Mouse (Mus musculus): Measurements from ENCODE around the gene Nrp2. TPM values are rescaled to one million over a fixed set of nuclear protein-coding genes. Genes with fewer than 3 reads are reported as not detected.

The Nrp2 gene
- polyA plus RNA-seq, 1 experiment: 17.1 TPM

GRCm38 (mm10) chr1:62784084-62784392 lies 81.0 kb downstream of the Nrp2 start:
- 87% methylated on average over 5 of the region's 5 CpGs for WGBS
- no peaks in the 10 kb centered on the region for H3K27me3 ChIP-seq (replicated peaks; ENCODE audit: control insufficient read depth, insufficient read depth, low read length)
- H3K4me1 ChIP-seq (ENCODE audit: control insufficient read depth, insufficient read depth, low read length): no peaks in the 10 kb centered on the region
- DNase-seq: no peak
- TF ChIP-seq CTCF (conservative IDR thresholded peaks at IDR 0.05; ENCODE audit: insufficient read depth, insufficient read length, low read depth, low read length) (no peak), POLR2A (IDR thresholded peaks at IDR 0.05; ENCODE audit: low read depth, low read length) (no peak)
- H3K4me3 ChIP-seq (ENCODE audit: insufficient read depth, low read depth, low read length): no peak overlapping the region
- H3K27ac ChIP-seq (ENCODE audit: insufficient read depth, low read depth, low read length): no peak overlapping the region
- H3K36me3 ChIP-seq (ENCODE audit: control insufficient read depth, insufficient read depth, low read length): no peaks in the 10 kb centered on the region

- no peaks in the 10 kb centered on the region for H3K27me3 ChIP-seq (replicated peaks; ENCODE audit: control insufficient read depth, insufficient read depth, low read length)
- WGBS: 23% methylated on average over 5 of the region's 5 CpGs
- TF ChIP-seq CTCF (conservative IDR thresholded peaks at IDR 0.05; ENCODE audit: insufficient read depth, insufficient read length, low read depth, low read length): peak; percentile 70
- no peak for TF ChIP-seq POLR2A (IDR thresholded peaks at IDR 0.05; ENCODE audit: low read depth, low read length)
- no peaks in the 10 kb centered on the region for H3K4me1 ChIP-seq (ENCODE audit: control insufficient read depth, insufficient read depth, low read length)
- H3K36me3 ChIP-seq (ENCODE audit: control insufficient read depth, insufficient read depth, low read length): no peaks in the 10 kb centered on the region
- no peak overlapping the region for H3K27ac ChIP-seq (ENCODE audit: insufficient read depth, low read depth, low read length)
- peak; percentile 65 for DNase-seq
- no peak overlapping the region for H3K4me3 ChIP-seq (ENCODE audit: insufficient read depth, low read depth, low read length)
Measured at GRCm38 (mm10) chr1:62786255-62786654, 83.2 kb downstream of the Nrp2 start.

- Histone ChIP-seq H3K4me1 (ENCODE audit: control insufficient read depth, insufficient read depth, low read length) (no peaks in the 10 kb centered on the region), H3K4me3 (ENCODE audit: insufficient read depth, low read depth, low read length) (no peak overlapping the region), H3K36me3 (ENCODE audit: control insufficient read depth, insufficient read depth, low read length) (no peaks in the 10 kb centered on the region), H3K27ac (ENCODE audit: insufficient read depth, low read depth, low read length) (no peak overlapping the region), H3K27me3 (replicated peaks; ENCODE audit: control insufficient read depth, insufficient read depth, low read length) (no peaks in the 10 kb centered on the region)
- DNase-seq: no peak
- no peak for TF ChIP-seq CTCF (conservative IDR thresholded peaks at IDR 0.05; ENCODE audit: insufficient read depth, insufficient read length, low read depth, low read length)
- no peak for TF ChIP-seq POLR2A (IDR thresholded peaks at IDR 0.05; ENCODE audit: low read depth, low read length)
- WGBS: 89% methylated on average over 10 of the region's 10 CpGs
Measured at GRCm38 (mm10) chr1:62787546-62787945, 84.5 kb downstream of the Nrp2 start.

DNA sequence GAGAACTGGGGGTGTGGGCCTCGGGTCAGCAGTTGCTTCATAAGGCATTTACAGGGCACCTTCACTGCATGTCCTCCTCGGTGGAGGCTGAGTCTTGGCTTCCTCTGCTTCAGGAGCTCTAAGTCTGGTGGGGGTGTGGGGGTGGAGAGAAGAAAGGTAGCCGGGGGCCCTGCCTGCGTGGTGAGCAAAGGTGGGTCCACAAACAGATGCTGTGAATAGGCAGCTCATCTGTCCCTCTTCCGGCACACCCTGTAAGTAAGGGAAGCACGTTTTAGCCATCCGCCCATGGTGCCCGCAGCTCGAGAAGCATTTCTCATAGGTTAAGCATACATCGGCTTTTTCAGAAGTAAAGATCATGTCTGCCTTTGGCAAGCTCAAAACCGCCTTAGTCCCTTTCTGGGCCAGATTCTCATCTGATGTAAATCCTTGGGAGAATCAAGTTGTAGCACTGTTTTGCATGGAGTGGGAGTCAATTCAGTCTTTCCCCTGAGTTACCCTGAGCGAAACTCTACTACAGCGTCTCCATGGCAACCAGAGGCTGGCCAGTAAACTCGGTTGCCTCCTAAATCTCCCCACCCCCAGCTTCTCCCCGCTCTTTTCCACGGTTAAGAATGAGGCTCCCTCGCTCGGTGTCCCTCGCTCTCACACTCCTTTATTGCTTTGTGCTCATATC lies 91.3 kb downstream of the Nrp2 start:
- 42% methylated on average over 19 of the region's 19 CpGs for WGBS
- H3K4me3 ChIP-seq (ENCODE audit: insufficient read depth, low read depth, low read length): no peak overlapping the region
- peak; percentile 18 for DNase-seq

GRCm38 (mm10) chr1:62794896-62795255 lies 91.8 kb downstream of the Nrp2 start:
- H3K27ac ChIP-seq (ENCODE audit: insufficient read depth, low read depth, low read length): no peak overlapping the region
- no peak overlapping the region for H3K4me3 ChIP-seq (ENCODE audit: insufficient read depth, low read depth, low read length)
- no peak for DNase-seq
- 65% methylated on average over 2 of the region's 2 CpGs for WGBS
- no peaks in the 10 kb centered on the region for H3K4me1 ChIP-seq (ENCODE audit: control insufficient read depth, insufficient read depth, low read length)
- no peaks in the 10 kb centered on the region for H3K36me3 ChIP-seq (ENCODE audit: control insufficient read depth, insufficient read depth, low read length)
- no peaks in the 10 kb centered on the region for H3K27me3 ChIP-seq (replicated peaks; ENCODE audit: control insufficient read depth, insufficient read depth, low read length)
- no peak for TF ChIP-seq POLR2A (IDR thresholded peaks at IDR 0.05; ENCODE audit: low read depth, low read length)
- TF ChIP-seq CTCF (conservative IDR thresholded peaks at IDR 0.05; ENCODE audit: insufficient read depth, insufficient read length, low read depth, low read length): no peak

More for the DNA sequence above, 91.3 kb downstream of the Nrp2 start:
- Histone ChIP-seq H3K36me3 (ENCODE audit: control insufficient read depth, insufficient read depth, low read length) (no peaks in the 10 kb centered on the region), H3K27me3 (replicated peaks; ENCODE audit: control insufficient read depth, insufficient read depth, low read length) (no peaks in the 10 kb centered on the region), H3K27ac (ENCODE audit: insufficient read depth, low read depth, low read length) (no peak overlapping the region), H3K4me1 (ENCODE audit: control insufficient read depth, insufficient read depth, low read length) (no peaks in the 10 kb centered on the region)
- TF ChIP-seq POLR2A (IDR thresholded peaks at IDR 0.05; ENCODE audit: low read depth, low read length): no peak
- no peak for TF ChIP-seq CTCF (conservative IDR thresholded peaks at IDR 0.05; ENCODE audit: insufficient read depth, insufficient read length, low read depth, low read length)

DNA sequence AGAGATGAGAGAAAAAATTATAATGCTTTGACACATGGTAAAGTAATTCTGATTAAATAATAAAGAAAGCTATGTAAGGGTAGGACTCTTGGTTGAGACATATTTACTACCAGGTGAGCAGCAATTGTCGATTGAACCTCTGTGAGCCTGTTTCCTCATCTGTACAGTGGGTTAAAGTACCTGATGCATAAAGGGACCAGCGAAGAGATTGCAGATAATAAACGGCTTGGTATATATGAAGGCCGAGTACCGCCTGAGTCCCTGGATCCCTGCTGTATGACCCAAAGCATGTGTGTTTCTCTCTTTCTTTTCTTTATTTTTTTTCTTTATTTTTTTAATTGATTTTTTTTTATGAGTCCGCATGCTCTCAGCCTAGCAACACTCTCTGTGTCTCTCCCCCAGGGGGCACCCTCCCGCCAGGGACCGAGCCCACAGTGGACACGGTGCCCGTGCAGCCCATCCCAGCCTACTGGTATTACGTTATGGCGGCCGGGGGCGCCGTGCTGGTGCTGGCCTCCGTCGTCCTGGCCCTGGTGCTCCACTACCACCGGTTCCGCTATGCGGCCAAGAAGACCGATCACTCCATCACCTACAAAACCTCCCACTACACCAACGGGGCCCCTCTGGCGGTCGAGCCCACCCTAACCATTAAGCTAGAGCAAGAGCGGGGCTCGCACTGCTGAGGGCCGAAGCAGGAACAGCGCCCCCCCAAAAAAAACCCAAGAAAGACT lies 92.4 kb downstream of the Nrp2 start:
- Histone ChIP-seq H3K27ac (ENCODE audit: insufficient read depth, low read depth, low read length) (no peak overlapping the region), H3K27me3 (replicated peaks; ENCODE audit: control insufficient read depth, insufficient read depth, low read length) (no peaks in the 10 kb centered on the region), H3K36me3 (ENCODE audit: control insufficient read depth, insufficient read depth, low read length) (no peaks in the 10 kb centered on the region), H3K4me3 (ENCODE audit: insufficient read depth, low read depth, low read length) (peak overlapping the region; percentile 24; the same call in 1 of the 2 replicates), H3K4me1 (ENCODE audit: control insufficient read depth, insufficient read depth, low read length) (no peaks in the 10 kb centered on the region)
- 34% methylated on average over 28 of the region's 28 CpGs for WGBS
- peak; percentile 69 for DNase-seq
- TF ChIP-seq CTCF (conservative IDR thresholded peaks at IDR 0.05; ENCODE audit: insufficient read depth, insufficient read length, low read depth, low read length) (peak; percentile 74), POLR2A (IDR thresholded peaks at IDR 0.05; ENCODE audit: low read depth, low read length) (no peak)

DNA sequence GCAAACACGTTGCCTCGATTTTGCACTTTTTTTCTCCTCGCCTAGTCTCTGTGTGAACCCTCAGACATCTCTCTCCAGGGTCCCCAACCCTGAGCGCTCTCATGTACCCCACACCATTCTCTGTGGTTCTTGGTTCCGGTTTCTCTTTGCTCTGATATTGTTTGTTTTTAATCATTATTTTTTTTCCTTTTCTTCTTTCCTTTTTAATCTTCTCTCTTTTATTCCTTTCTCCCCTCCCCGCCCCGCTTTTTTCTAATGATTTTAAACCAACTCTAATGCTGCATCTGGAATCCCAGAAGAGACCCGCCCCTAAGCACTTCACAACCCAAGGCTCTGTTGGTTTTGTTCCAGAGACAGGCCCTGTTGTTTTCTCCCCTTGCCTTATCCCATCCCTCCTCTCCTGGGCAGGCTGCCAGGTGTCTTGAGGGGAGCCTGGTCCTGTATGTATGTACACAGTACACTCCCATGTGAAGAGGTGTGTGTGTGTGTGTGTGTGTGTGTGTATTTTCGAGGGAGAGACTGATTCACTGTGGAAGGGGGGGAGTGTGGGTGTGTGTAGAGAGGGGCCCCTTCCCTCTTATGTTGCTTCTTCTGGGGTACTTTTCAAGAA lies 93.1 kb downstream of the Nrp2 start:
- no peaks in the 10 kb centered on the region for H3K27me3 ChIP-seq (replicated peaks; ENCODE audit: control insufficient read depth, insufficient read depth, low read length)
- H3K36me3 ChIP-seq (ENCODE audit: control insufficient read depth, insufficient read depth, low read length): no peaks in the 10 kb centered on the region
- H3K27ac ChIP-seq (ENCODE audit: insufficient read depth, low read depth, low read length): no peak overlapping the region
- 71% methylated on average over 9 of the region's 9 CpGs for WGBS
- H3K4me3 ChIP-seq (ENCODE audit: insufficient read depth, low read depth, low read length): no peak overlapping the region
- H3K4me1 ChIP-seq (ENCODE audit: control insufficient read depth, insufficient read depth, low read length): no peaks in the 10 kb centered on the region
- peak; percentile 14 for DNase-seq
- no peak for TF ChIP-seq CTCF (conservative IDR thresholded peaks at IDR 0.05; ENCODE audit: insufficient read depth, insufficient read length, low read depth, low read length)
- no peak for TF ChIP-seq POLR2A (IDR thresholded peaks at IDR 0.05; ENCODE audit: low read depth, low read length)

Measured in kidney, adult 2 months (tissue).